Mouse (Mus musculus) neural tube, embryonic 11.5 days (tissue): ENCODE results near the gene Mmp19. TPM values are rescaled to one million over a fixed set of nuclear protein-coding genes. Genes with fewer than 3 reads are reported as not detected.

Experiments
- ATAC-seq: fragments of 200-750 bp; cut with Nextera tagmentation; 2 replicates; pipeline ENCODE4 v1.8.0; 2017; ENCODE audit warnings: moderate number of reproducible peaks, mild to moderate bottlenecking, moderate TSS enrichment, moderate library complexity; ENCODE audit not compliant: insufficient read depth, low FRiP score, low TSS enrichment
- DNase-seq: peaks from one replicate; pipeline ENCODE4 v3.0.0-alpha.2; 2015; ENCODE audit warnings: low spot score
- H3K27ac ChIP-seq: fragments of 300-500 bp; sonication (generic); 2 replicates; pipeline ENCODE4 v1.5.1; 2014; ENCODE audit warnings: low read depth, mild to moderate bottlenecking, low read length
- H3K27me3 ChIP-seq: fragments of 300-500 bp; sonication (generic); 2 replicates; pipeline ENCODE4 v1.6.1; 2014; ENCODE audit warnings: mild to moderate bottlenecking, low read length, mixed read lengths; ENCODE audit not compliant: control insufficient read depth, insufficient read depth
- H3K36me3 ChIP-seq: fragments of 300-500 bp; sonication (generic); 2 replicates; pipeline ENCODE4 v1.6.1; 2014; ENCODE audit warnings: mild to moderate bottlenecking, low read length, moderate library complexity, mixed read lengths; ENCODE audit not compliant: control insufficient read depth, insufficient read depth
- H3K4me1 ChIP-seq: fragments of 300-500 bp; sonication (generic); 2 replicates; pipeline ENCODE4 v1.6.1; 2014; ENCODE audit warnings: low read length, mixed read lengths; ENCODE audit not compliant: control insufficient read depth, insufficient read depth
- H3K4me2 ChIP-seq: fragments of 300-500 bp; sonication (generic); 2 replicates; pipeline ENCODE4 v1.6.1; 2014; ENCODE audit warnings: low read depth, mild to moderate bottlenecking, moderate library complexity
- H3K4me3 ChIP-seq: fragments of 300-500 bp; sonication (generic); 2 replicates; pipeline ENCODE4 v1.5.1; 2014; ENCODE audit warnings: low read depth, low read length
- H3K9ac ChIP-seq: fragments of 300-500 bp; sonication (generic); 2 replicates; pipeline ENCODE4 v1.6.1; 2014; ENCODE audit warnings: mild to moderate bottlenecking, low read length
- H3K9me3 ChIP-seq: fragments of 300-500 bp; sonication (generic); 2 replicates; pipeline ENCODE4 v1.6.1; 2016; ENCODE audit warnings: low read length; ENCODE audit not compliant: control insufficient read depth
- WGBS: fragments of 180-500 bp; shearing (Covaris S2); extraction: QIAGEN DNeasy Blood & Tissue Kit; methylation state at CpG from one replicate; pipeline ENCODE4 v1.1.7; 2014; 5-methylcytosine and 5-hydroxymethylcytosine counted together
- polyA plus RNA-seq: library from polyadenylated mRNA; unstranded; fragments of >200 nt; fragmentation: Nextera tagmentation; extraction: Ambion mirVana; gene quantifications from 2 replicates; pipeline ENCODE4 v1.2.1, GENCODE M21; 2014

Mmp19 gene
- polyA plus RNA-seq, 1 experiment from 2014 or later, result 0.32 TPM

DNA sequence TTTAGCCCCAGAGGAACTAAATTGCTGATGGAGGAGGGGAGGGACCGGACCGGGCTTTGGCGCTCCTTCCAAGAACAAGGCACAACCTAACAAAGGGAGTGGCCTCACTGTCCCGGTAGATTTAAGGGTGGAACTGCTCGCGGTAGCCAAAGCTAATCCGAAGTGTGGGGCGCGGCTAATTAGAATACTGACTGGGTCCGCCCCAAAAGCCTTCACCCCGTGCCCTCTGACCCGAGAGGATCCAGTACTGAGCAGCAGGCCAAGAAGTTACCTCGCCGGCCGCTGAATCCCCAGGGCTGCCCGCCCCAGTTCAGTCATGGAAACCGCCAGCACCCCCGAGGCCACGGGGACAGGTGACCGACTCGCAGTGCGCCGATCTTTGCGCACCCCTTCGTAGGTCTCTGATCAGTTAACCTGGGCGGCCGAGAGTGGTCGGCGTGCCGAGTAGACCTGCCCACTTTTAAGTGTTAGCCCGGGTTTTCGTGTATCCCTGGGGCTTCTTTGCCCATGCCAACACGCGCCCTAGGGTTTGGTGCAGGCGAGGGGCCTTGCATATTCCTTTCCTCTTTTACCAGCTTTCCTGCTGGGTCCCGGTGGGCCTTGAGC, 43.0 kb upstream of the Mmp19 start, which contains the start of gene Pym1:
Pym1 (plus strand) TSS at position 244 of the 606 bp plus-strand sequence.
- peaks cover 17% of the 10 kb centered on the region for H3K27me3 ChIP-seq
- H3K4me1 ChIP-seq, result peaks cover 12% of the 10 kb centered on the region
- H3K4me2 ChIP-seq, result peak within 1 kb of the TSS; percentile 84
- DNase-seq (peak; percentile 59), ATAC-seq (peak; percentile 54)
- H3K4me3 ChIP-seq, result peak within 1 kb of the TSS; percentile 72
- H3K9me3 ChIP-seq, result no peaks in the 10 kb centered on the region
- no peaks in the 10 kb centered on the region for H3K36me3 ChIP-seq
- peak within 1 kb of the TSS; percentile 78 for H3K9ac ChIP-seq
- WGBS, result under 1% methylated on average over 36 of the region's 36 CpGs
- peak within 1 kb of the TSS; percentile 86 for H3K27ac ChIP-seq

DNA sequence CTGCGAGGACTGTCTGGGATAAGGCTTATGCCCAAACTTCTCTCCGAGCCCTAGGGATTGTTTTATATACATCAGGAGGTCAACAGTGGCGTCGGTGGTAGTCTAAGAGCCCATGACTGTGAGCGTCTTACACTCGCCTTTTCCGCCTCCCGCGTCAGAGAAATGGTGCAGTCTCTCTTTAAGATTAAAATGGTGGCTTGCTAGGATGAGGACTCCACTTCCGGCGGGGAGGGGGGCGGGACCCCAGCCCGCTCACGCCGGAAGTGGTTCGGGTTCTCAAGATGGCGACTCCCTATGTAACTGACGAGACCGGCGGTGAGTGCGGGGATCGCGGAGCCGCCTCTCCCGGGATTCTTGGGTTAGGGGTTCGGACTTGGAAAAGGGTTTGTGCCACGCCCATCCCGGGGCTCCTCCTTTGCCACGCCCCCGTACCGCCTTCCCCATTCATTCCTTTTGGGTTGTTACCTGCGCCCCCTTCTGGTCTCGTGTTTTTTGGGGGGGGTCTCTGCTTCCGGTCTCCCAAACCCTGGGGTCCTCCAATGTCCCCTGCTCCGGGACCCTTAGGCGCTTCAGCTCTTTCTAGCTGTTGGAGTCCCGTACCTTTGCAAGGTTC, 42.4 kb upstream of the Mmp19 start:
- Histone ChIP-seq H3K4me3 (peak overlapping the region; percentile 72), H3K27ac (peak overlapping the region; percentile 86), H3K9ac (peak overlapping the region; percentile 78), H3K27me3 (peaks cover 11% of the 10 kb centered on the region), H3K4me1 (peaks cover 12% of the 10 kb centered on the region), H3K36me3 (no peaks in the 10 kb centered on the region), H3K4me2 (peak overlapping the region; percentile 84), H3K9me3 (no peaks in the 10 kb centered on the region)
- DNase-seq (peak; percentile 95), ATAC-seq (peak; percentile 93)
- under 1% methylated on average over 37 of the region's 37 CpGs for WGBS

- DNase-seq, result no peak
- Histone ChIP-seq H3K4me1 (no peaks in the 10 kb centered on the region), H3K36me3 (no peaks in the 10 kb centered on the region), H3K27me3 (no peaks in the 10 kb centered on the region), H3K9ac (no peak overlapping the region), H3K4me3 (no peak overlapping the region), H3K27ac (no peak overlapping the region), H3K4me2 (no peak overlapping the region), H3K9me3 (no peaks in the 10 kb centered on the region)
- ATAC-seq, result no peak
- WGBS, result 88% methylated on average over 2 of the region's 2 CpGs
Observed at GRCm38 (mm10) chr10:128772895-128773294, 17.8 kb upstream of the Mmp19 start.

- Histone ChIP-seq H3K27ac (no peak overlapping the region), H3K9ac (no peak overlapping the region), H3K4me2 (no peak overlapping the region), H3K4me3 (no peak overlapping the region), H3K27me3 (no peaks in the 10 kb centered on the region), H3K9me3 (no peaks in the 10 kb centered on the region), H3K4me1 (no peaks in the 10 kb centered on the region), H3K36me3 (no peaks in the 10 kb centered on the region)
- no peak for DNase-seq
- 34% methylated on average over 5 of the region's 5 CpGs for WGBS
- ATAC-seq, result no peak
Observed at GRCm38 (mm10) chr10:128773685-128774084, 17.0 kb upstream of the Mmp19 start.

DNA sequence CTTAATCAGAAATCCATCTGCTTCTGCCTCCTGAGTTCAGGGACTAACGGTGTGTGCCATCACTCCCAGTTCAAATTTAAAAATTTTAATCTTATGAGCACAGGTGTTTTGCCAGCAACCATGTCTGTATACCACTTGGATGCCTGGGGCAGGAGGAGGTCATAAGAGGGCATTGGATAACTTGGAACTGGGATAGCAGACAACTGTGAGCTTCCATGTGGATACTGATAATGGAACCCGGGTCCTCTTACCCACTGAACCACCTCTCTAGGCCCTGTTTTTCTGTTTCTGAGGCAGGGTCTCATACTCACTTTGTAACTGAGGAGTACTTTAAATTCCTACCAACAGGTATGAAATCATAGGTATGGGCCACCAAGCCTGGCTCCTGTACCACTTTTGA, 12.3 kb upstream of the Mmp19 start:
- DNase-seq (no peak), ATAC-seq (no peak)
- no peak overlapping the region for H3K4me3 ChIP-seq
- no peaks in the 10 kb centered on the region for H3K4me1 ChIP-seq
- no peaks in the 10 kb centered on the region for H3K36me3 ChIP-seq
- no peaks in the 10 kb centered on the region for H3K27me3 ChIP-seq
- H3K27ac ChIP-seq, result no peak overlapping the region
- 90% methylated on average over 2 of the region's 2 CpGs for WGBS
- no peak overlapping the region for H3K4me2 ChIP-seq
- no peak overlapping the region for H3K9ac ChIP-seq
- H3K9me3 ChIP-seq, result no peaks in the 10 kb centered on the region

DNA sequence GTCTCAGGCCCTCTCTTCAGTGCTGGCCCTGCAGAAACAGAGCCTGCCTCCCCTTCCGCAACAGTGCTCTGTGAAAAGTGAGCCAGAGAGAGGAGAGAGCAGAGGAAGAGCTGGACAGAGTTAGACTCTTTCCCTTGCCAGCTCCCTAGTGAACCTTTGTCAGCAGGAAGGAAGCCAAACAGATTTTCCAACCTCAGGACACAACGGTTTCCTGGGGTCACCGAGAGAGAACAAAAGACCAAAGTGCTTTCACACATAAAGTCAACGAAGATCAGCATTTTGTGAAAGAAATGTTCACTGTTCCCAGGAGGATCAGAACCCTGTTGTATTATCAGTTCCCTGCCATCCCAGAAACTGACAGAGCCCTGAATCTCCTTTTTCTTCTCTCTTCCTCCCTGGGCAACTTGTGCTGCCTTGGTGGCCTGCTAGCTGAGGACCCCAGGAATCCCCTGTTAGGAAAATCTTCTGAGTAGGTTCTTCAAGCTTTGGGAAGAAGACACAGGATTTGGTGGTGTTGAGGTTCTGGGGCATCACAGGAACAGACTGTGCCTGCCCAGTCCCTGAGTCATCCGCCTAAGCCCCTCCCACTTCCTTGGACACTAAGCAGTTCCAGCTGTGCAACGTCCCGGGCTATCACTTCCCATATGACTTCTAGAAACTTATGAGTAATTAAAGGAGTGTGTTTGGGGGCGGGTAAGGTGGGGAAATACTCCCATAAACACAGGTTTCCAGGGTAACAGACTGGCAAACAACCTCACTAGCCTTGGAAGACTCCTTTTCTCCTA, 11.5 kb upstream of the Mmp19 start:
- Histone ChIP-seq H3K9ac (no peak overlapping the region), H3K4me3 (no peak overlapping the region), H3K4me1 (no peaks in the 10 kb centered on the region), H3K4me2 (no peak overlapping the region), H3K9me3 (no peaks in the 10 kb centered on the region; the same call in 1 of the 2 replicates), H3K27ac (no peak overlapping the region), H3K27me3 (no peaks in the 10 kb centered on the region), H3K36me3 (no peaks in the 10 kb centered on the region)
- DNase-seq (peak; percentile 17), ATAC-seq (no peak)
- 42% methylated on average over 8 of the region's 8 CpGs for WGBS

- no peak overlapping the region for H3K27ac ChIP-seq
- H3K36me3 ChIP-seq, result no peaks in the 10 kb centered on the region
- H3K9ac ChIP-seq, result no peak overlapping the region
- no peak overlapping the region for H3K4me2 ChIP-seq
- ATAC-seq (no peak), DNase-seq (no peak)
- H3K27me3 ChIP-seq, result no peaks in the 10 kb centered on the region
- 100% methylated on average over 1 of the region's 1 CpGs for WGBS
- H3K4me3 ChIP-seq, result no peak overlapping the region
- no peaks in the 10 kb centered on the region for H3K4me1 ChIP-seq
- H3K9me3 ChIP-seq, result no peaks in the 10 kb centered on the region; the same call in 1 of the 2 replicates
Observed at GRCm38 (mm10) chr10:128780200-128780599, 10.5 kb upstream of the Mmp19 start.

DNA sequence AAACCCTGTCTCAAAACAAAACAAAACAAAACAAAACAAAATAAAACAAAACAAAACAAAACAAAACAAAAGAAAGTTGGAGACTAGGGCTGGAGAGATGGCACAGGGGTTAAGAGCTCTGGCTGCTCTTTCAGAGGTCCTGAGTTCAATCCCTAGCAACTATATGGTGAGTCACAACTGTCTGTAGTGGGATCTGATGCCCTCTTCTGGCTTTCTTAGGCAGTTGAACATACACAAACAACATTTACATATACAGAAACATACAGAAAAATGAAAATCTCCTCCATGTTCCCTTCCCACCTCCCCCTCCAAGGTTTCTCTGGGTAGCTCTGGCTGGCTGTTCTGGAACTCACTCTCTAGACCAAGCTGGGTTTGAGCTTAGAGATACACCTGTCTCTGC, 1.3 kb downstream of the Mmp19 start:
- DNase-seq, result no peak
- no peaks in the 10 kb centered on the region for H3K27me3 ChIP-seq
- H3K4me3 ChIP-seq, result no peak overlapping the region
- ATAC-seq, result no peak
- H3K4me1 ChIP-seq, result no peaks in the 10 kb centered on the region
- no peaks in the 10 kb centered on the region for H3K36me3 ChIP-seq
- no peaks in the 10 kb centered on the region for H3K9me3 ChIP-seq
- H3K27ac ChIP-seq, result no peak overlapping the region
- no peak overlapping the region for H3K4me2 ChIP-seq
- H3K9ac ChIP-seq, result no peak overlapping the region
